In the genomic region with DNA sequence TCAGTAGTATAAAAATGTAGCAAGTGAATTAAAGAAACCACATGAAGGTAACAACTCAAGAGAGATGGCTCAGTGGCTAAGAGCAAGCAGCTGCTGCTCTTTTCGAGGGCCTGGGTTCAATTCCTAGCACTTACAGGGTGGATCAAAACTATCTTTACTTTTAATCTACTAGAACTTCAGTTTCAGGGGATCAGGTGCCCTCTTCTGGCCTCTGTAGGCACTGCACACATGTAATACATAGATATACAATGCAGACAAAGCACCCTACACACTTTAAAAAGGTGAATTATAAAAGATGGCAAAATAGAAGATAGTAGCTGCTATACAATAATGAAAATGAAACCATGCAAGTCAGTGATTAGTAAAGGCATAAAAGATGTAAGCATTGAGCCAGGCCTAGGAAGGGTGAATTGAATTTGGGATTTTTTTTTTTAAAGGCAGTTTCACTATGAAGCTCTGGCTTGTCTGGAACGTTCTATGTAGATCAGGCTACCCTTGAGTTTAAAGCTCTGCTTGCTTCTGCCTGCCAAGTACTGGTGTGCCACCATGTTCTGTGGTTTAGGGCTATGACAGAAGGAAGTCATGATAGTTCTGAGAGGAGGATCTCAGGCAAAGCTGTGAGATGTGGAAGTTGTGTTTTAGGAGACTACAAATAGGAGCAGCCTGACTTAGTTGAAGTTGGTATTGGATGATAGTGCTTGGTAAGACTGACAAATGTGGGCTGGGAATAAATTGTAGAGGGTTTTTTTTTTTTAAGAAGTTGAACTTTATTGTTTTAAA, we compare ENCODE assay signal across 10 mouse cellular contexts. TPM values are rescaled to one million over a fixed set of nuclear protein-coding genes. Genes with fewer than 3 reads are reported as not detected.
DNase-seq lines count a peak whose midpoint lies in the region; ATAC-seq and TF ChIP-seq lines count a peak whose summit lies in the region.
"Had no signal": no experiment of that assay in that cellular context is flagged by ENCODE, and none has a peak within 500 bp of the region (broad histone marks: within the 10 kb centered on the region; RNA-seq: fewer than 3 reads in every experiment).

No protein-coding gene starts in this region.

- H3K9ac ChIP-seq in hindbrain, embryonic 11.5 days (ENCODE audit: low read depth, low read length), result no peak overlapping the region
- H3K9ac ChIP-seq in hindbrain, embryonic 12.5 days, result no peak overlapping the region
- no peak overlapping the region for H3K9ac ChIP-seq in embryonic facial prominence, embryonic 14.5 days (ENCODE audit: low read depth, low read length)
- H3K9ac ChIP-seq in forebrain, embryonic 16.5 days (replicated peaks; ENCODE audit: low read depth, low read length), result no peak overlapping the region
- H3K9ac ChIP-seq: heart, embryonic 13.5 days; lung, embryonic 15.5 days had no signal

- no peak overlapping the region for H3K27ac ChIP-seq in hindbrain, embryonic 11.5 days (ENCODE audit: low read depth, low read length)
- no peak overlapping the region for H3K27ac ChIP-seq in hindbrain, embryonic 12.5 days
- no peak overlapping the region for H3K27ac ChIP-seq in embryonic facial prominence, embryonic 14.5 days (replicated peaks; ENCODE audit: low read depth, low read length)
- no peak overlapping the region for H3K27ac ChIP-seq in forebrain, embryonic 16.5 days (ENCODE audit: low read length)
- H3K27ac ChIP-seq: heart, embryonic 13.5 days; lung, embryonic 15.5 days had no signal

- H3K9me3 ChIP-seq in hindbrain, embryonic 11.5 days (ENCODE audit: control insufficient read depth, low read length), result no peaks in the 10 kb centered on the region
- H3K9me3 ChIP-seq in hindbrain, embryonic 12.5 days (replicated peaks), result no peaks in the 10 kb centered on the region
- no peaks in the 10 kb centered on the region for H3K9me3 ChIP-seq in E14TG2a.4 (ENCODE audit: low read length)
- no peaks in the 10 kb centered on the region for H3K9me3 ChIP-seq in embryonic facial prominence, embryonic 14.5 days (ENCODE audit: control insufficient read depth, low read length)
- H3K9me3 ChIP-seq in forebrain, embryonic 16.5 days (ENCODE audit: control insufficient read depth, low read length), result no peaks in the 10 kb centered on the region
- H3K9me3 ChIP-seq: lung, embryonic 15.5 days had no signal

- WGBS in hindbrain, embryonic 11.5 days, result 84% methylated on average over 2 of the region's 2 CpGs
- WGBS in hindbrain, embryonic 12.5 days, result 86% methylated on average over 2 of the region's 2 CpGs
- WGBS in embryonic facial prominence, embryonic 14.5 days, result 84% methylated on average over 2 of the region's 2 CpGs
- 84% methylated on average over 2 of the region's 2 CpGs for WGBS in forebrain, embryonic 16.5 days

- no peak overlapping the region for H3K4me3 ChIP-seq in hindbrain, embryonic 11.5 days (ENCODE audit: low read depth, low read length)
- H3K4me3 ChIP-seq in hindbrain, embryonic 12.5 days, result no peak overlapping the region
- no peak overlapping the region for H3K4me3 ChIP-seq in E14TG2a.4 (replicated peaks; ENCODE audit: low read length)
- no peak overlapping the region for H3K4me3 ChIP-seq in embryonic facial prominence, embryonic 14.5 days (ENCODE audit: low read depth, low read length)
- no peak overlapping the region for H3K4me3 ChIP-seq in forebrain, embryonic 16.5 days (replicated peaks; ENCODE audit: low read length)
- H3K4me3 ChIP-seq: heart, embryonic 13.5 days; lung, embryonic 15.5 days had no signal

- H3K4me1 ChIP-seq in hindbrain, embryonic 11.5 days (replicated peaks; ENCODE audit: control insufficient read depth, insufficient read depth, low read length), result no peaks in the 10 kb centered on the region
- no peaks in the 10 kb centered on the region for H3K4me1 ChIP-seq in hindbrain, embryonic 12.5 days
- no peaks in the 10 kb centered on the region for H3K4me1 ChIP-seq in E14TG2a.4 (replicated peaks; ENCODE audit: low read depth, low read length)
- no peaks in the 10 kb centered on the region for H3K4me1 ChIP-seq in embryonic facial prominence, embryonic 14.5 days (ENCODE audit: control insufficient read depth, insufficient read depth, low read length)
- no peaks in the 10 kb centered on the region for H3K4me1 ChIP-seq in forebrain, embryonic 16.5 days (replicated peaks; ENCODE audit: control insufficient read depth, insufficient read depth, low read length)
- H3K4me1 ChIP-seq: heart, embryonic 13.5 days; lung, embryonic 15.5 days had no signal

- DNase-seq in hindbrain, embryonic 11.5 days (ENCODE audit: low spot score), result peak; percentile 20
- peak; percentile 65 for DNase-seq in 3T3-L1 (ENCODE audit: low read depth, low spot score)
- peak; percentile 3 for DNase-seq in embryonic facial prominence, embryonic 14.5 days (ENCODE audit: low spot score)
- DNase-seq in naive thymus-derived CD4-positive, alpha-beta T cell, adult 2 months (ENCODE audit: low read depth), result peak; percentile 63
- no peak for DNase-seq in left cerebral cortex, adult 8-10 months (ENCODE audit: low spot score in 2 of 2)

- no peak overlapping the region for H3K4me2 ChIP-seq in hindbrain, embryonic 11.5 days (replicated peaks; ENCODE audit: low read depth, low read length)
- no peak overlapping the region for H3K4me2 ChIP-seq in hindbrain, embryonic 12.5 days (replicated peaks)
- no peak overlapping the region for H3K4me2 ChIP-seq in embryonic facial prominence, embryonic 14.5 days (ENCODE audit: low read depth, low read length)
- no peak overlapping the region for H3K4me2 ChIP-seq in forebrain, embryonic 16.5 days (ENCODE audit: low read length)
- H3K4me2 ChIP-seq: heart, embryonic 13.5 days; lung, embryonic 15.5 days had no signal

- TF ChIP-seq CTCF in E14TG2a.4 (conservative IDR thresholded peaks at IDR 0.05; ENCODE audit: low read length), result peak; percentile 31; the same call in 1 of the 2 replicates

- no peaks in the 10 kb centered on the region for H3K27me3 ChIP-seq in hindbrain, embryonic 11.5 days (ENCODE audit: control insufficient read depth, insufficient read depth, low read length)
- H3K27me3 ChIP-seq in hindbrain, embryonic 12.5 days, result no peaks in the 10 kb centered on the region
- H3K27me3 ChIP-seq in E14TG2a.4 (ENCODE audit: insufficient read depth, low read length), result no peaks in the 10 kb centered on the region
- no peaks in the 10 kb centered on the region for H3K27me3 ChIP-seq in embryonic facial prominence, embryonic 14.5 days (replicated peaks; ENCODE audit: control insufficient read depth, insufficient read depth, low read length)
- H3K27me3 ChIP-seq in forebrain, embryonic 16.5 days (replicated peaks; ENCODE audit: control insufficient read depth, insufficient read depth, low read length), result no peaks in the 10 kb centered on the region
- H3K27me3 ChIP-seq: heart, embryonic 13.5 days; lung, embryonic 15.5 days had no signal

- ATAC-seq in hindbrain, embryonic 11.5 days (ENCODE audit: low FRiP score), result no peak
- ATAC-seq in hindbrain, embryonic 12.5 days (ENCODE audit: low FRiP score), result no peak
- ATAC-seq in embryonic facial prominence, embryonic 14.5 days (ENCODE audit: low read depth), result no peak
- ATAC-seq in forebrain, embryonic 16.5 days, result no peak

- no peaks in the 10 kb centered on the region for H3K36me3 ChIP-seq in hindbrain, embryonic 11.5 days (ENCODE audit: control insufficient read depth, insufficient read depth, low read length)
- no peaks in the 10 kb centered on the region for H3K36me3 ChIP-seq in hindbrain, embryonic 12.5 days
- peaks cover 78% of the 10 kb centered on the region for H3K36me3 ChIP-seq in E14TG2a.4 (ENCODE audit: insufficient read depth, low read length)
- peaks cover 3% of the 10 kb centered on the region; the same call in 1 of the 2 replicates for H3K36me3 ChIP-seq in embryonic facial prominence, embryonic 14.5 days (ENCODE audit: control insufficient read depth, insufficient read depth, low read length)
- H3K36me3 ChIP-seq in forebrain, embryonic 16.5 days (ENCODE audit: control insufficient read depth, insufficient read depth), result no peaks in the 10 kb centered on the region

RNA-seq across cellular contexts. Expression of gene Cenpi, which starts 11.5 kb away (rescaled TPM):
- polyA plus RNA-seq in hindbrain, embryonic 11.5 days (2014; fragmentation: Nextera tagmentation; extraction: Ambion mirVana), result 27.6 and 28.2 TPM in 2 replicates
- 12.7 and 17.7 TPM in 2 replicates for polyA plus RNA-seq in hindbrain, embryonic 12.5 days (2016; fragmentation: Nextera tagmentation; extraction: Ambion mirVana)
- polyA plus RNA-seq in embryonic facial prominence, embryonic 14.5 days (2014; fragmentation: Nextera tagmentation; extraction: Ambion mirVana), result 27.1 and 30.4 TPM in 2 replicates
- under 1 TPM; 0.26 to 0.55 (median 0.42) TPM for total RNA-seq in left cerebral cortex, adult 8-10 months (2022)
- 10.6 and 14.0 TPM in 2 replicates for polyA plus RNA-seq in forebrain, embryonic 16.5 days (2015; fragmentation: Nextera tagmentation; extraction: Ambion mirVana)

RNA-seq across cellular contexts. Expression of gene Tmem35a, which starts 24.3 kb away (rescaled TPM):
- 27.9 and 31.5 TPM in 2 replicates for polyA plus RNA-seq in hindbrain, embryonic 11.5 days (2014; fragmentation: Nextera tagmentation; extraction: Ambion mirVana)
- polyA plus RNA-seq in hindbrain, embryonic 12.5 days (2016; fragmentation: Nextera tagmentation; extraction: Ambion mirVana), result 47.4 and 49.9 TPM in 2 replicates
- polyA plus RNA-seq in embryonic facial prominence, embryonic 14.5 days (2014; fragmentation: Nextera tagmentation; extraction: Ambion mirVana), result 8.6 and 9.0 TPM in 2 replicates
- total RNA-seq in left cerebral cortex, adult 8-10 months (2022), result 10 to 100 TPM; 58.2 to 64.5 (median 58.8) TPM
- polyA plus RNA-seq in forebrain, embryonic 16.5 days (2015; fragmentation: Nextera tagmentation; extraction: Ambion mirVana), result 127 and 134 TPM in 2 replicates

RNA-seq across cellular contexts. Expression of gene Trmt2b, which starts 42.6 kb away (rescaled TPM):
- 7.3 and 7.6 TPM in 2 replicates for polyA plus RNA-seq in hindbrain, embryonic 11.5 days (2014; fragmentation: Nextera tagmentation; extraction: Ambion mirVana)
- 7.7 and 8.8 TPM in 2 replicates for polyA plus RNA-seq in hindbrain, embryonic 12.5 days (2016; fragmentation: Nextera tagmentation; extraction: Ambion mirVana)
- 18.9 and 19.0 TPM in 2 replicates for polyA plus RNA-seq in embryonic facial prominence, embryonic 14.5 days (2014; fragmentation: Nextera tagmentation; extraction: Ambion mirVana)
- 10 to 100 TPM in 3 of 4 experiments, 1 to 10 TPM in 1; 8.1 to 12.9 (median 11.5) TPM for total RNA-seq in left cerebral cortex, adult 8-10 months (2022)
- 5.2 and 6.2 TPM in 2 replicates for polyA plus RNA-seq in forebrain, embryonic 16.5 days (2015; fragmentation: Nextera tagmentation; extraction: Ambion mirVana)

Comparison
In these comparisons a context has a peak if more than half of its experiments do, and no peak if none do; other contexts are left out.
1. DNase-seq: peak in hindbrain, embryonic 11.5 days (single experiment), 3T3-L1 (single experiment), embryonic facial prominence, embryonic 14.5 days (single experiment) and naive thymus-derived CD4-positive, alpha-beta T cell, adult 2 months (single experiment); none in left cerebral cortex, adult 8-10 months (0 of 2).